Mouse (Mus musculus) ES-E14 (cell line): ENCODE results near the gene Olfr1016. TPM values are rescaled to one million over a fixed set of nuclear protein-coding genes. Genes with fewer than 3 reads are reported as not detected.

Experiments
- DNase-seq: peaks from one replicate; pipeline ENCODE4 v3.0.0-alpha.2; 2013; ENCODE audit warnings: low read depth, low spot score
- H3K27ac ChIP-seq: 2 replicates; pipeline ENCODE4 v1.5.1; 2012; ENCODE audit warnings: low read depth, mild to moderate bottlenecking, low read length, moderate library complexity, mixed read lengths; ENCODE audit not compliant: poor library complexity, insufficient read depth, severe bottlenecking
- H3K36me3 ChIP-seq: 2 replicates; pipeline ENCODE4 v1.6.1; 2012; ENCODE audit warnings: mild to moderate bottlenecking, low read length, moderate library complexity, mixed read lengths; ENCODE audit not compliant: control insufficient read depth, poor library complexity, insufficient read depth, severe bottlenecking
- H3K4me1 ChIP-seq, 2 experiments: fragments of 150-350 bp in 1 of 2; sonication (generic) in 1 of 2; 2 replicates each; pipeline ENCODE4 v1.6.1; 2012; ENCODE audit warnings: low read length in 2 of 2, mild to moderate bottlenecking in 1 of 2, mixed read lengths in 1 of 2; ENCODE audit not compliant: control insufficient read depth in 2 of 2, insufficient read depth in 2 of 2, poor library complexity in 1 of 2
- H3K4me3 ChIP-seq, 2 experiments: fragments of 150-350 bp in 1 of 2; sonication (generic) in 1 of 2; 2 replicates each; pipeline ENCODE4 v1.5.1; 2012; ENCODE audit warnings: low read length in 2 of 2, low read depth in 1 of 2, mild to moderate bottlenecking in 1 of 2, mixed read lengths in 1 of 2; ENCODE audit not compliant: insufficient read depth in 1 of 2, poor library complexity in 1 of 2, severe bottlenecking in 1 of 2
- H3K9ac ChIP-seq: 2 replicates; pipeline ENCODE4 v1.6.1; 2012; ENCODE audit warnings: low read depth, mild to moderate bottlenecking, low read length, mixed read lengths; ENCODE audit not compliant: poor library complexity, insufficient read depth, severe bottlenecking
- H3K9me3 ChIP-seq: fragments of 150-350 bp; sonication (generic); 2 replicates; pipeline ENCODE4 v1.6.1; 2012; ENCODE audit warnings: low read depth, mild to moderate bottlenecking, low read length; ENCODE audit not compliant: control insufficient read depth, insufficient read depth
- CHD2 ChIP-seq: IDR thresholded peaks from 2 replicates; pipeline ENCODE4 v1.6.1; 2014; ENCODE audit warnings: mild to moderate bottlenecking, low read depth, low read length, inconsistent platforms
- HCFC1 ChIP-seq: IDR thresholded peaks from 2 replicates; pipeline ENCODE4 v1.6.1; 2012; ENCODE audit warnings: low read length, inconsistent platforms, borderline replicate concordance; ENCODE audit not compliant: insufficient read depth
- MAFK ChIP-seq: IDR thresholded peaks from 2 replicates; pipeline ENCODE4 v1.6.1; 2014; ENCODE audit warnings: mild to moderate bottlenecking, low read depth, low read length, inconsistent platforms; ENCODE audit not compliant: insufficient read depth
- ZC3H11A ChIP-seq: IDR thresholded peaks from 2 replicates; pipeline ENCODE4 v1.6.1; 2012; ENCODE audit warnings: low read depth, mild to moderate bottlenecking, inconsistent platforms, low read length, borderline replicate concordance
- ZNF384 ChIP-seq: IDR thresholded peaks from 2 replicates; pipeline ENCODE4 v1.6.1; 2012; ENCODE audit warnings: low read depth, low read length, inconsistent platforms
- in situ Hi-C, 2 experiments: fragments of 600-800 bp; cut with MboI; formaldehyde crosslinking; loops; one replicate each; pipeline ENCODE4 v1.15.1; 2025; ENCODE audit warnings: low sequenced_read_pairs in 2 of 2, inconsistent platforms in 1 of 2; ENCODE audit not compliant: unreplicated experiment in 2 of 2
- total RNA-seq: library from RNA; depleted of rRNA; stranded (reverse); fragments of 300-350 nt; gene quantifications from 2 replicates; pipeline ENCODE4 v1.2.3, GENCODE M21; 2012; rRNA removed

Olfr1016 gene
- not detected in 2 replicates for total RNA-seq

GRCm38 (mm10) chr2:85802444-85802843, at the start of gene Olfr1016:
Gene Olfr1016, minus strand, starts transcription at chr2:85802544.
- DNase-seq = no peak
- no peak within 1 kb of the TSS for H3K27ac ChIP-seq
- TF ChIP-seq MAFK (no peak), ZC3H11A (no peak), HCFC1 (no peak), ZNF384 (no peak), CHD2 (no peak)
- H3K4me1 ChIP-seq = no peaks in the 10 kb centered on the region
- no peak within 1 kb of the TSS for H3K9ac ChIP-seq
- in situ Hi-C loops = no loop called here
- H3K4me3 ChIP-seq = no peak within 1 kb of the TSS
- no peaks in the 10 kb centered on the region for H3K36me3 ChIP-seq
- H3K9me3 ChIP-seq = no peaks in the 10 kb centered on the region

DNA sequence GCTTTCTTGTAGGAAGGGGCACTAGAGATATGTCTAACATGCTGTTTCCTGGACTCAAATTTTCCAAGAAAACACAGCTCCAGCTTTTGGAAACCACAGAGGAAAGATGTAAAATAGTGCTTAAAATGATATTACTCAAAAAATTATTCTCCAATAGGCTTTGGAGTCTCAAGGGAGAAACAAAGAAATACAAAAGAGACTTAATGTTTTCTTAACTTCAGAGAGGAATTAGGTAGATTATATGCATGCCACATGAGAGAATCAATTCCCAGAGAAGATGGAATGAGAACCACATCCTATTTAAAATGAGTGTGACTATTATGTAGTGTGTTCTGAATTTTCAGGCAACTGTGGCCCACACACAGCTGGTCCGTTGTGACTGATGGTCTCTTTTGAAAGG, 44.4 kb upstream of the Olfr1016 start, which contains the start of gene Olfr1020:
TSS of gene Olfr1020 (plus strand) at position 301 of the 400 bp plus-strand sequence.
- no peak for DNase-seq
- no peaks in the 10 kb centered on the region for H3K36me3 ChIP-seq
- no peak for TF ChIP-seq ZC3H11A
- TF ChIP-seq CHD2 = no peak
- TF ChIP-seq HCFC1 = no peak
- TF ChIP-seq MAFK = no peak
- no peak for TF ChIP-seq ZNF384
- no peak within 1 kb of the TSS for H3K9ac ChIP-seq
- no peaks in the 10 kb centered on the region for H3K9me3 ChIP-seq
- no peak within 1 kb of the TSS for H3K4me3 ChIP-seq
- H3K27ac ChIP-seq = no peak within 1 kb of the TSS
- in situ Hi-C loops = no loop called here
- no peaks in the 10 kb centered on the region for H3K4me1 ChIP-seq

DNA sequence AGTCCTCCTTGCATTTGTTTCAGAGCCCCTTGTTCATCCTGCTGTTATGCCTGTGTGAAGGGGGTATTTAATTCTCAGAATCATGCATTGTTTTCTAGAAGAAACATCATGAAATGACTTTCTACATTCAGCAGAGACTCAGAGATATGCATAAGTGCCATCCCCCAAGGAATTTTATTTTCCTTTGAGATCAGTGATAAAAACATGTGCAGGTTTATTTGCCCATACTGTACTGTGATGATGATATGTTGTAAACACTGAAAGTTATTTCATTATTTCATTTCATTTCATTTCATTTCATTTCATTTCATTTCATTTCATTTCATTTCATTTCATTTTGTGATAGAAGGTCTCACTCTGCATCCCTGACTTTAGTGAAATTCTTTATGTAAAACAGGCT, 43.0 kb upstream of the Olfr1016 start, which contains the start of gene Olfr1019:
TSS of gene Olfr1019 (minus strand) at position 101 of the 400 bp plus-strand sequence.
- Histone ChIP-seq H3K4me1 (no peaks in the 10 kb centered on the region), H3K9ac (no peak within 1 kb of the TSS), H3K9me3 (no peaks in the 10 kb centered on the region), H3K27ac (no peak within 1 kb of the TSS), H3K36me3 (no peaks in the 10 kb centered on the region), H3K4me3 (no peak within 1 kb of the TSS)
- no peak for DNase-seq
- TF ChIP-seq ZNF384 (no peak), ZC3H11A (no peak), CHD2 (no peak), MAFK (no peak), HCFC1 (no peak)
- in situ Hi-C loops = no loop called here

- no peak for DNase-seq
- H3K9ac ChIP-seq = no peak within 1 kb of the TSS
These were observed 15.8 kb upstream of the Olfr1016 start, which contains the start of gene Olfr1018 for GRCm38 (mm10) chr2:85818179-85818578. Gene Olfr1018, plus strand, starts transcription at chr2:85818479.

DNA sequence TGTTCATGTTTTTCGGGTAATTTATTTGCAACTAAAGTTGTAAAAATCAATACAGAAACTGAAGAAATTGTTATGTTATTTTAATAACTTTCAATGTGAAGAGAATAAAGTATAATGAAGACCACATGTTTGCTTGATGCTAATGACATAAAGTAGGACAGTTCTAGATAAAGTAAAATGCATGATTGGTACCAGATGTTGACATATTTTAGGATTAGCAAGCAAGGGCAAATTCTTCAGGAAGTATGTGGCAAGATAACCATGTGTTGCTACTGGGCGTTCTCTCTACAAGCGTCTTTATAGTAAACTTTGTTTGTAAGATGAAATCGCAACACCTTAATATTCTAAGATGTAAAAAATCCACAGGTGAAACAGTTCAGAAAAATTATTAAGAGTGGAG, 2.2 kb upstream of the Olfr1016 start:
- Histone ChIP-seq H3K4me3 (no peak overlapping the region), H3K27ac (no peak overlapping the region), H3K4me1 (no peaks in the 10 kb centered on the region), H3K9me3 (no peaks in the 10 kb centered on the region), H3K36me3 (no peaks in the 10 kb centered on the region), H3K9ac (no peak overlapping the region)
- in situ Hi-C loops = no loop called here
- no peak for DNase-seq
- no peak for TF ChIP-seq CHD2
- no peak for TF ChIP-seq HCFC1
- no peak for TF ChIP-seq ZC3H11A
- no peak for TF ChIP-seq MAFK
- no peak for TF ChIP-seq ZNF384

More at GRCm38 (mm10) chr2:85818179-85818578, 15.8 kb upstream of the Olfr1016 start, which contains the start of gene Olfr1018:
- no peaks in the 10 kb centered on the region for H3K4me1 ChIP-seq
- no peak within 1 kb of the TSS for H3K4me3 ChIP-seq
- no peak within 1 kb of the TSS for H3K27ac ChIP-seq
- no peaks in the 10 kb centered on the region for H3K9me3 ChIP-seq
- in situ Hi-C loops = no loop called here
- no peaks in the 10 kb centered on the region for H3K36me3 ChIP-seq
- no peak for TF ChIP-seq MAFK
- TF ChIP-seq ZC3H11A = no peak
- TF ChIP-seq HCFC1 = no peak
- no peak for TF ChIP-seq CHD2
- no peak for TF ChIP-seq ZNF384
